Mouse (Mus musculus): Measurements from ENCODE around the gene Gm7879.
"Not testable (repeated sequence)": the region's sequence is repeated elsewhere in the genome, so short reads cannot be mapped to it uniquely, and the experiment has no call there.

Gene Gm7879

DNA sequence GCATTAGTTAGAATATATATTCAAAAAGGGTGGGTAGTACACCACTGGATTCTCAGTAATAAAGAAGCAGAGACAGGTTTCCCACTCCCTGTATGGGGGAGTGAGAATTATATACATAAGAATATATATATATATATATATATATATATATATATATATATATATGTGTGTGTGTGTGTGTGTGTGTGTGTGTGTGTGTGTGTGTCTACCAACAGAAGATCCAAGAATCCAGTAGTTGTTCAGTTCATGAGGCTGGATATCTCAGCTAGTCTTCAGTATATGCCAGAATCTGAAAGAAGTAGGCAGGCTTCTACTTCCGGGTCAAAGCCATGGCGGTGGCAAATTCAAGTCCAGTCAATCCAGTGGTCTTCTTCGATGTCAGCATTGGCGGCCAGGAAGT, at the start of gene Gm7879:
Gene Gm7879 (plus strand): TSS at position 301 of the 400 bp plus-strand sequence.
- not testable (repeated sequence) for DNase-seq

DNA sequence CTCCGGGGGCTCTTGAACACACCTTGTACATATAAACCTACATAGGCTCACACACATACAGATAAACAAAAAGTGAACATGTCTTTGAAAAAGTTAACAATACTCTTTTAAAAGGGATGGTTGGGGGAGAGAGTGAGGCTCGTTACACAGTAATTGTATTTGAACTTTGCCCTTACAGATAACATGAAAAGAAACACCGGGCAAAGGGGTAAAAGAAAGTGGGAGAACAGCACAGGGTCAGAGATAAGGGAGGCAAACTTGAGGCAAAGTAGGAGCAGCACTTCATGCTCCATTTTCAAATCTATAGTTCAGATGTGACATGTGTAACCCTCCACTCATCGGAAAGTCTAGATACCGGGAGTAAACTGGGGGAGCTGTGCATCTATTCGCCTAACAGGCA, 49.3 kb upstream of the Gm7879 start:
- DNase-seq, result no peak

GRCm38 (mm10) chr5:43865316-43865715, 47.6 kb upstream of the Gm7879 start:
- DNase-seq, result no peak

DNA sequence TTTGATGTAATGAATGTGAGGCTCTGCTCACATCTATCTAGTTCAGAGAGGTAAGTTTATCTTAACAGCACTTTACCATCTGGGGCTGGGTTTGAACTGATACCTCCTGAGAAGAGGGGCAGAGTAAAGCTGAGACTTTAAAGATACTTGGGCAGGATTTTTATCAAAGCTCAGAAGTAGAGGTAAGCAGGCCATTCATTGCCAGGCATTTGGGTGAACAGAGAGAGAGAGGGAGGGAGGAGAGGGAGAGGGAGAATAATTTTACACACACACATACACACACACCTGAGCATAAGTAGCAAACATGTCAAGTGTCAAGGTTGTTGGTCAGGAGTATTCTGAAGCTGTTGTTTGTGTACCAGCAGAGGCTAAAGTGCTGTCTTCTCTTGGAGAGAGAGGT, 44.7 kb upstream of the Gm7879 start, which contains the start of gene Cd38:
Gene Cd38 (plus strand): TSS at position 301 of the 400 bp plus-strand sequence.
- DNase-seq, result no peak

- peak; percentile 32 to 58 for DNase-seq
Measured at GRCm38 (mm10) chr5:43868711-43869600, 44.0 kb upstream of the Gm7879 start.

DNA sequence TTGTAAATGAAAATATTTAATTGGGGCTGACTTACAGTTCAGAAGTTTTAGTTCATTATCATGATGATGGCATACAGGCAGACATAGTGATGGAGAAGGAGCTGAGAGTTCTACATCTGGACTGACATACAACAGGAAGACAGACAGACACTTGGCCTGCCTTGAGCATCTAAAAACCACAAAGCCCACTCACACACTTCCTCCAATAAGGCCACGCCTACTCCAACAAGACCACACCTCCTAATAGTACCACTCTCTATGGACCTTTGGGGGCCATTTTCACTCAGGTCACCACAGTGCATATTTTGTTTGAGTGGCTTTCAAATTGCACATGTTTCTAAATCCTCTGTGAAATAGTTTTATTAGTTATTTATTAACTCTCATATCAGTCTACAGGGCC, 41.1 kb upstream of the Gm7879 start:
- no peak for DNase-seq

DNA sequence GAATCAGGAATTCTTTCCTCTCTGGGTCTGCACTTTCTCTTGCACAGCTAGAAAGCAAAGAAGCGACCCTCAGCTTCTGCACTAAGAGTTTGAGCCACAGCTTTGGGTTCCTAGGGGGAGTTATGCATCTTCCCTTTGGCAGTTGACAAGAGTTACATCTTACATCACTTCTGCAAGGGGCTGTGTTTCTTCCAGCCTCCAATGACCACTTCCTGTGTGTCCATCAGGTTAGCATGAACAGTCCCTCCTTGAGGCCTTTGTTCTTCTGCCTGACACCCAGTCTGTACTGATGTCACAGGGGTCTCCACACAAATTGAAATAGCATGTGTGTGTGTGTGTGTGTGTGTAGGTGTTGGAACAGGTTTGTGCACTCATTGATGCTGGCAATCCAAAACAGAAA, 40.3 kb upstream of the Gm7879 start:
- DNase-seq, result no peak

GRCm38 (mm10) chr5:43882034-43882433, 30.9 kb upstream of the Gm7879 start:
- DNase-seq, result no peak

- DNase-seq, result no peak
Measured at GRCm38 (mm10) chr5:43885060-43885820, 27.7 kb upstream of the Gm7879 start.

GRCm38 (mm10) chr5:43892386-43892785, 20.6 kb upstream of the Gm7879 start:
- DNase-seq, result peak; percentile 41 to 74

DNA sequence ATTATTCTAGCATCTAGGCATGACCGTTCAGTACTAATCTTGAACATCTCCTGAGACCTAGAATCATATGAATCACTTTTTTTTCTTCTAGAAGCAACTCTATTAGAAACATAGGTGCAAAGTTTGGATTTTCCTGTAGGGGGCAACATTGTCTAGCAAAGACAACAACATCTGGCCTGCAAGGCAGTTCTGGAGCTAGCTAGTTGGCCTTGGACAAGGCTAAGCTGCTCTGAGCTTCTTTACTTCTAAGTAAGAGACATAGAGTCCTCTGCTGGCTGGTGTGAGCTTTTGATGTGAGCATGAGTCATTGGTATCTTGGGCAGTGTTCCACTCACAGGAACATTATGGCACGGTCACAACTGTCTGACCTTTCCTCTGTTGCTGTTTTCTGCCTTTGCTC, 18.8 kb upstream of the Gm7879 start:
- peak; percentile 69 to 81 for DNase-seq

GRCm38 (mm10) chr5:43895931-43896330, 17.0 kb upstream of the Gm7879 start:
- DNase-seq, result no peak

DNA sequence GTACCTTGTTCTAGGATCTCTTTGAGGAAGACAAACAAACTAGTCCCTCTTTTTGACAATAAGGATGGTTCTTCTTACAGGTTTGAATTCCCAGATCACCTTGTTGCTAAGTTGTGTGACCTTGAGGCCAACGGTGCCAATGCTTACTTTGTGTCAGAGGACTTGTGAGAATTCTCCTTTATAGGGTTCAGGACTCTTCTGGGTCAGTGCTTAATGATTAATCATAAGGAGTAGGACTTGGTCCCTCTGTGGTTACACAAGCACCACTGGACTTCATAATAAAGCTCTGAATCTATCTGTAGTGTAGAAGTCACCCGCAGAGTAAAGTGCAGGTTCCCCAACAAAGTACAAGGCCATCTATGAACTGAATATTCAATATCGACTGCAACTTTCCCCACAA, 8.3 kb upstream of the Gm7879 start:
- DNase-seq, result peak; percentile 47 to 75

DNA sequence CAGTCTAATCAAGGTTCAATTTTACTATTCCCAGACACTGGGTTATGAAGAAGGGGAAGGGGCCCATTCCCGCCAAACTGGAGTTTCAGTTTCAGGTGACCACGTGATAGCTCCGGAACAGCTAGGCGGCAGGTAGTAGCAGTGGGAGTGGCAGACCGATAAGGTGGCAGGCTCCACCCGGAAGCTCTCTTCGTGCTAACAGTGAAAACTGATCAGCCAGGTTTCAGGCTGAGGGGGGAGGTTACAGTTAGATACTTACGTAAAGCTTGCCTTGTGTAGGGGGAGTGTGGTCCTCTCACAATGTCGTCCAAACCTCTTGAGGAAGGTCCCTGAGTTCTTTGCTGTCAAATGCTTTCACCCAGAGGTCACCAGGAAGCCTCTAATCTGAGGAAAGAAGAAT, 3.7 kb upstream of the Gm7879 start:
- no peak for DNase-seq

DNA sequence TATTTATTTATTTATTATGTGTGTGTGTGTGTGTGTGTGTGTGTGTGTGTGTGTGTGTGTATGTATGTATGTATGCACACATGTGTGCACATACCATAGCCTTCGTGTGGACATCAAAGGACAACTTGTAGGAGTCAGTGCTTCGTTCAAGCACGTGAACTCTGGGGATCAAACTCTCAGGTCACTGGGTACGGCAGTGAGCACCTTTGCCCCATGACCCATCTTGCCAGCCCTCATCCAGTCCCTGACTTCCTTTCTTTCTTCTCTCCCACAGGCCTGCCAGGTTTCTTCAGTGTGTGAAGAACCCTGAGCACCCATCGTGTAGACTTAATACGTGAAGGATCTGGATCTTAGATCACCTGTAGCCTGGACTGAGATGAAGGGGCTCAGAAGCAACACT, 2.9 kb upstream of the Gm7879 start:
- peak; percentile 12 to 55 for DNase-seq

DNA sequence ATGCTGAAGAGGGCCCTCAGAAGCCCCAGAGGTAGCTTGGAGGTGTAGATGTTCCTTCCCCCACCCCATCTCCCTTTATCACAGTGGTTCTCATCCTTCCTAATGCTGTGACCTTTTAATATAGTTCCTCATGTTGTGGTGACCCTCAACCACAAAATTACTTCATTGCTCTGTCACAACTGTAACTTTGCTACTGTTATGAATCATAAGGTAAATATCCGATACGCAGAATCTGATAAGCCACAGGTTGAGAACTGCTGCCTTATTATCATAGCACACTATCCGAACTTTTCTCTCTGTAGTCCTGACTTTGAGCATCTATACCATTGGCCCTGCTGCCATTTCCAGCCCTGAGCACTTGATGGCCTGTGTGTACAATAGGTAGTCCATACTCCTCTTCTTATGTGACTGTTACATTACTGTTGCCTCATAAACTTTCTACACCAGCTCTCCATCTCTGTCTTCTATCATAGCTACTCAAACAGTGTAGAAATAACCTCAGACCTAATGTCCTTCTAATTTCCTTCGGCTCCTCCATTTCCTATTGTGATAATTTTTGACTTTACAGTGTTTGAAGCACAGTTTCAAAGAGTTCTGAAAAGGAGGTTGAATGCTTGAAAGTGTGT, 2.4 kb downstream of the Gm7879 start:
- DNase-seq, result no peak

GRCm38 (mm10) chr5:43921877-43922276, 8.9 kb downstream of the Gm7879 start:
- DNase-seq, result peak in 1 of 2 experiments; percentile 40

DNA sequence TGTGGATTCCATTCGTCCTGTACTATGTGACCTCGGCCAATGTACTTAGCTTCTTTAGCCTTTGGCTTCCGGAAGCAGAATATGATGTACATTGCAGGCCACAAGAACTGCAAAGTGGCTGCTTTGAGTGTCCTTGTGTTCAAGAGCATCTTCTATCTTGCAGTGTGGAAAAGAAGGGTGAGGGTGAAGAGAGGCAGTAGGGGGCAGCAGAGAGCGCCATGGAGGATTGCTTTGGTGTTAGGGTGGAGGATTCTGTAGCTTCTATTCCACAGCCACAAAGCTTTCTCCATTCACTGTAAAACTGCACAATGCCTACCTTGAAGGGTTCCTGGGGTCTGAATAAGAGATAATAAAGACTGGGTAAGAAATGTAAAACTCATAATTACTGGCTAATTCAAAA, 11.0 kb downstream of the Gm7879 start:
- peak; percentile 62 to 83 for DNase-seq

- no peak for DNase-seq
Measured at GRCm38 (mm10) chr5:43927729-43928128, 14.8 kb downstream of the Gm7879 start.

GRCm38 (mm10) chr5:43933269-43933668, 20.3 kb downstream of the Gm7879 start:
- DNase-seq, result no peak

DNA sequence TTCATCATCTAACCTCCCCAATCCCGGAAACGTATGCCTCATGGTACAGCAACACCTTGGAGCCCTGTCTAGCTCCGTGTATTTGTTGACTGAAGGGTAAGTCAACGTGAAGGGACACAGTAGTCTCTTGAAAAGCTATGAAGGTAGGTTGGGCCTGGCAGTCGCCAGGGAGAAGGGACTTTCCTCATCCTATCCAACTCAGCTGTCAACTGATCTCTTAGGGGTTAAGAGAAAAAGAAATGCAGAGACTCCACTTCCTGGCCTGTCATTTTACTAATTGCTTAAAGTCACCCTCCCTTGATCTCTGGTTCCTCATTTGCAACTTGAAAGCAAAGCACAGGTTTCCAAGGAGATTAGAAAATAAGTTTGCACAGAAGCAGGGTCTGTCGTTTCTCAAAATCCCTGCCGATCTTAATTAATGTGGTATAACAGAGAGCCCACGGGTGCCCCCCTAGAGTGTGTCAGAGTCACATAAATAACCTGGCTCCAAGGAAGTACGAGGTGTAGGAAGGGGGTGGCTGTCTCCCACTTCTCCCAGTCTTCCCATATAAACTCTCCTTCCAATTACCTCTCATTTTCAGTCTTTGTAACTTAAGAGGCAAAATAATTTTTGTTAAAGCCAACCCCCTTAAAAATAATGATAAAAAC, 34.5 kb downstream of the Gm7879 start:
- DNase-seq, result no peak

DNA sequence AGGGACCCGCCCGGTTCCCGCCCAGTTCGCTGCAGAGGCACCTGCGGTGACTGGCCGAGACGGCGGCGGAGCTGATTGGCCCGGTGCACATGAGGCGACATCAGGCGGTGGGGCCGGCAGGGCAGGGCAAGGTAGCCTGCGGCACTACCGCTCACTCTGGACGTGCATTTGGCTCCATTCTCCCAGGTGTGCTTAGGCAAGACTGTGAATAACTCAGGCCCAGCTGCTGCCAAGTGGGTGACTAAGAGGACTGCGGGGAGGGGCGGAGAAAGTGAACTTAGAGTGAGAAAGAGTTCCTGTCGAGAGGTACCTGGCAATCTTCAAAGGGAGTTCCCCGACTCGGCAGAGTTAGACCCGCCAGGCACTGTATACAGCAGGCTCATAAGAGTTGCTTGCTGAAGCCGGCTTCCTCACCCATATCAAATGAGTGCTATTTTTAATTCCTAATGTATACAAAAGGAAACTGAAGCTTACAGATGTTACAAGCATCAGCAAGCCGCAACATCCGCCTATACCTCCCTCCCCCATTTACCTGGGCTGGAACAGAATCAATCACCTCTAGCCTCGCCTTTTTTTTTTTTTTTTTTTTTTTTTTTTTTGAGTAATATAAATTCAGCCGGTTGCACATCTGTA, 35.3 kb downstream of the Gm7879 start:
- peak; percentile 80 to 93 for DNase-seq
